Mouse (Mus musculus) olfactory bulb, adult 2 months (tissue): Measurements from ENCODE around the gene Prune1. TPM values are rescaled to one million over a fixed set of nuclear protein-coding genes. Genes with fewer than 3 reads are reported as not detected.

ENCODE experiments used
- H3K27ac ChIP-seq: fragments of 200-500 bp; 2 replicates; pipeline ENCODE4 v1.5.1; 2012; ENCODE audit warnings: low read depth, low read length; ENCODE audit not compliant: insufficient read depth
- H3K4me1 ChIP-seq: fragments of 200-500 bp; 2 replicates; pipeline ENCODE4 v1.6.1; 2012; ENCODE audit warnings: low read length; ENCODE audit not compliant: control insufficient read depth, insufficient read depth
- H3K4me3 ChIP-seq: fragments of 200-500 bp; 2 replicates; pipeline ENCODE4 v1.5.1; 2012; ENCODE audit warnings: mild to moderate bottlenecking, low read depth, low read length, moderate library complexity; ENCODE audit not compliant: insufficient read depth
- CTCF ChIP-seq: fragments of 200-500 bp; IDR thresholded peaks from 2 replicates; pipeline ENCODE4 v1.5.1; 2012; ENCODE audit warnings: low read depth, mild to moderate bottlenecking, low read length, moderate library complexity; ENCODE audit not compliant: insufficient read depth
- POLR2A ChIP-seq: fragments of 200-500 bp; IDR thresholded peaks from 2 replicates; pipeline ENCODE4 v1.6.1; 2012; ENCODE audit warnings: mild to moderate bottlenecking, low read depth, low read length, moderate library complexity; ENCODE audit not compliant: insufficient read depth
- WGBS: fragments of 180-500 bp; shearing (Covaris S2); methylation state at CpG from one replicate; pipeline ENCODE4 v1.1.7; 2018; 5-methylcytosine and 5-hydroxymethylcytosine counted together
- polyA plus RNA-seq: library from polyadenylated mRNA; stranded (reverse); fragments of >200 nt; gene quantifications from 2 replicates; pipeline ENCODE4 v1.2.4, GENCODE M21; 2012; ENCODE audit warnings: low replicate concordance; ENCODE audit not compliant: missing spikeins, insufficient read depth, insufficient read length

The Prune1 gene
- polyA plus RNA-seq = not detected in 2 replicates

GRCm38 (mm10) chr3:95281216-95282126, at the start of gene Prune1, which contains the start of gene Mindy1:
Gene Prune1, minus strand, starts transcription at chr3:95282076.
Gene Mindy1, plus strand, starts transcription at chr3:95281345.
- WGBS = under 1% methylated on average over 53 of the region's 53 CpGs
- Histone ChIP-seq H3K4me3 (peak within 1 kb of the TSS; percentile 98), H3K4me1 (peaks cover 13% of the 10 kb centered on the region), H3K27ac (peak within 1 kb of the TSS; percentile 97)
- TF ChIP-seq CTCF (0 out of 2 replicates have a peak, but pooled peaks have one; percentile 4), POLR2A (no peak)

GRCm38 (mm10) chr3:95331528-95331927, 49.7 kb upstream of the Prune1 start:
- WGBS = 64% methylated on average over 1 of the region's 1 CpGs
- TF ChIP-seq POLR2A = no peak
- Histone ChIP-seq H3K4me3 (no peak overlapping the region), H3K27ac (no peak overlapping the region), H3K4me1 (no peaks in the 10 kb centered on the region)

- H3K4me1 ChIP-seq = no peaks in the 10 kb centered on the region
- 81% methylated on average over 1 of the region's 1 CpGs for WGBS
- no peak overlapping the region for H3K27ac ChIP-seq
- H3K4me3 ChIP-seq = no peak overlapping the region
- TF ChIP-seq POLR2A (no peak), CTCF (no peak)
Observed at GRCm38 (mm10) chr3:95328803-95329404, 47.0 kb upstream of the Prune1 start.

- H3K27ac ChIP-seq = no peak overlapping the region
Observed at GRCm38 (mm10) chr3:95324454-95325144, 42.7 kb upstream of the Prune1 start.

GRCm38 (mm10) chr3:95323429-95323828, 41.6 kb upstream of the Prune1 start:
- no peak overlapping the region for H3K4me3 ChIP-seq
- H3K27ac ChIP-seq = no peak overlapping the region
- WGBS = 90% methylated on average over 3 of the region's 3 CpGs
- TF ChIP-seq CTCF = no peak
- no peak for TF ChIP-seq POLR2A
- H3K4me1 ChIP-seq = peaks cover 4% of the 10 kb centered on the region; the same call in 1 of the 2 replicates

More at GRCm38 (mm10) chr3:95324454-95325144, 42.7 kb upstream of the Prune1 start:
- TF ChIP-seq POLR2A = no peak
- TF ChIP-seq CTCF = no peak
- WGBS = 91% methylated on average over 6 of the region's 6 CpGs
- H3K4me1 ChIP-seq = no peaks in the 10 kb centered on the region
- no peak overlapping the region for H3K4me3 ChIP-seq

GRCm38 (mm10) chr3:95319701-95320625, 38.1 kb upstream of the Prune1 start:
- no peak for TF ChIP-seq CTCF
- 70% methylated on average over 12 of the region's 12 CpGs for WGBS
- Histone ChIP-seq H3K4me1 (peaks cover 15% of the 10 kb centered on the region), H3K27ac (no peak overlapping the region), H3K4me3 (no peak overlapping the region)

- no peak overlapping the region for H3K27ac ChIP-seq
- H3K4me3 ChIP-seq = no peak overlapping the region
- WGBS = 46% methylated on average over 2 of the region's 2 CpGs
- TF ChIP-seq CTCF = no peak
- no peak for TF ChIP-seq POLR2A
- peaks cover 18% of the 10 kb centered on the region for H3K4me1 ChIP-seq
Observed at GRCm38 (mm10) chr3:95319110-95319509, 37.2 kb upstream of the Prune1 start.

GRCm38 (mm10) chr3:95318548-95318947, 36.7 kb upstream of the Prune1 start:
- Histone ChIP-seq H3K4me3 (no peak overlapping the region), H3K27ac (no peak overlapping the region), H3K4me1 (peaks cover 18% of the 10 kb centered on the region)
- WGBS = 58% methylated on average over 6 of the region's 6 CpGs
- TF ChIP-seq CTCF (no peak), POLR2A (no peak)
